ENCODE assay signal across 8 mouse cellular contexts in genomic region chr16:96199913-96200701, GRCm38 (mm10). TPM values are rescaled to one million over a fixed set of nuclear protein-coding genes. Genes with fewer than 3 reads are reported as not detected.
DNase-seq lines count a peak whose midpoint lies in the region; ATAC-seq and TF ChIP-seq lines count a peak whose summit lies in the region.

TSS of gene Sh3bgr (plus strand) at chr16:96200450.

- TF ChIP-seq EP300 in liver, postnatal 0 days (IDR thresholded peaks at IDR 0.05; ENCODE audit: low read depth), result no peak

- H3K4me3 ChIP-seq in cortical plate, adult 2 months (ENCODE audit: insufficient read depth, low read length), result peak within 1 kb of the TSS; percentile 11; the same call in 1 of the 2 replicates
- H3K4me3 ChIP-seq in intestine, postnatal 0 days (ENCODE audit: low read depth, low read length), result peak within 1 kb of the TSS; percentile 20
- H3K4me3 ChIP-seq in liver, postnatal 0 days (ENCODE audit: low read depth, low read length), result peak within 1 kb of the TSS; percentile 35
- peak within 1 kb of the TSS; percentile 22 for H3K4me3 ChIP-seq in olfactory bulb, adult 2 months (ENCODE audit: insufficient read depth, low read depth, low read length)

- H3K4me1 ChIP-seq in cortical plate, adult 2 months (ENCODE audit: control insufficient read depth, insufficient read depth, low read length), result no peaks in the 10 kb centered on the region
- H3K4me1 ChIP-seq in intestine, postnatal 0 days (replicated peaks; ENCODE audit: control insufficient read depth, insufficient read depth, low read length), result no peaks in the 10 kb centered on the region
- H3K4me1 ChIP-seq in liver, postnatal 0 days (ENCODE audit: insufficient read depth), result peaks cover 8% of the 10 kb centered on the region; the same call in 1 of the 2 replicates
- H3K4me1 ChIP-seq in olfactory bulb, adult 2 months (ENCODE audit: control insufficient read depth, insufficient read depth, low read length), result peaks cover 12% of the 10 kb centered on the region

- no peaks in the 10 kb centered on the region; the same call in 1 of the 2 replicates for H3K27me3 ChIP-seq in intestine, postnatal 0 days (replicated peaks; ENCODE audit: control insufficient read depth, insufficient read depth, low read length)
- no peaks in the 10 kb centered on the region for H3K27me3 ChIP-seq in liver, postnatal 0 days (ENCODE audit: insufficient read depth, low read length)

- ATAC-seq in granulocyte monocyte progenitor cell, adult 5-6 weeks (replicated peaks; ENCODE audit: poor library complexity, severe bottlenecking), result peak; percentile 70
- ATAC-seq in intestine, postnatal 0 days, result peak; percentile 81
- ATAC-seq in liver, postnatal 0 days, result peak; percentile 93

- TF ChIP-seq POLR2A in cortical plate, adult 2 months (IDR thresholded peaks at IDR 0.05; ENCODE audit: extremely low read depth, insufficient read depth, low read length), result no peak
- TF ChIP-seq POLR2A in olfactory bulb, adult 2 months (IDR thresholded peaks at IDR 0.05; ENCODE audit: insufficient read depth, low read depth, low read length), result no peak

- WGBS in intestine, postnatal 0 days, result 5% methylated on average over 20 of the region's 20 CpGs
- WGBS in liver, postnatal 0 days (ENCODE audit: insufficient replicate concordance), result 9% methylated on average over 20 of the region's 20 CpGs
- 16% methylated on average over 20 of the region's 20 CpGs for WGBS in olfactory bulb, adult 2 months

- peak within 1 kb of the TSS; percentile 66 for H3K4me2 ChIP-seq in intestine, postnatal 0 days (replicated peaks; ENCODE audit: low read depth)
- H3K4me2 ChIP-seq in liver, postnatal 0 days (ENCODE audit: low read depth, low read length), result peak within 1 kb of the TSS; percentile 64

- no peak within 1 kb of the TSS for H3K9ac ChIP-seq in intestine, postnatal 0 days (ENCODE audit: low read depth, low read length)
- 0 out of 2 replicates have a peak within 1 kb of the TSS, but pooled peaks have one; percentile 9 for H3K9ac ChIP-seq in liver, postnatal 0 days (replicated peaks)

- no peaks in the 10 kb centered on the region for H3K9me3 ChIP-seq in intestine, postnatal 0 days (ENCODE audit: control insufficient read depth)
- no peaks in the 10 kb centered on the region for H3K9me3 ChIP-seq in liver, postnatal 0 days (ENCODE audit: low read length)

- no peak for TF ChIP-seq CTCF in cortical plate, adult 2 months (IDR thresholded peaks at IDR 0.05; ENCODE audit: extremely low read depth, insufficient read depth, low read length)
- TF ChIP-seq CTCF in intestine, postnatal 0 days (IDR thresholded peaks at IDR 0.05; ENCODE audit: low read depth), result no peak
- no peak for TF ChIP-seq CTCF in liver, postnatal 0 days (IDR thresholded peaks at IDR 0.05; ENCODE audit: low read depth)
- no peak for TF ChIP-seq CTCF in olfactory bulb, adult 2 months (IDR thresholded peaks at IDR 0.05; ENCODE audit: insufficient read depth, low read depth, low read length)

- intact Hi-C loops in left cerebral cortex, postnatal 25 days (cut with DNase I), result no loop called here

- H3K36me3 ChIP-seq in intestine, postnatal 0 days (ENCODE audit: control insufficient read depth, insufficient read depth), result no peaks in the 10 kb centered on the region
- no peaks in the 10 kb centered on the region for H3K36me3 ChIP-seq in liver, postnatal 0 days (replicated peaks; ENCODE audit: insufficient read depth, low read length)

- DNase-seq in adrenal gland, postnatal 10 days, result peak; percentile 81
- peak; percentile 61 for DNase-seq in liver, postnatal 0 days
- no peak for DNase-seq in spleen, adult 12 weeks (ENCODE audit: low spot score)
- no peak for DNase-seq in left cerebral cortex, postnatal 25 days (ENCODE audit: low spot score in 2 of 2)

- no peak within 1 kb of the TSS for H3K27ac ChIP-seq in cortical plate, adult 2 months (ENCODE audit: insufficient read depth, low read length)
- H3K27ac ChIP-seq in intestine, postnatal 0 days (ENCODE audit: low read depth, low read length), result no peak within 1 kb of the TSS
- no peak within 1 kb of the TSS for H3K27ac ChIP-seq in liver, postnatal 0 days (ENCODE audit: low read depth)
- no peak within 1 kb of the TSS for H3K27ac ChIP-seq in olfactory bulb, adult 2 months (ENCODE audit: insufficient read depth, low read depth, low read length)

RNA-seq across cellular contexts. Expression of gene Sh3bgr, which starts in this region (rescaled TPM):
- 10 to 100 TPM; 15.6 to 43.9 TPM for total RNA-seq in adrenal gland, postnatal 10 days (2021)
- polyA plus RNA-seq in cortical plate, adult 2 months (2012; rRNA removed), result 2.5 and 5.2 TPM in 2 replicates
- total RNA-seq in granulocyte monocyte progenitor cell, adult 5-6 weeks (2014; fragmentation: Nextera tagmentation), result not detected in 2 replicates
- total RNA-seq in granulocyte monocyte progenitor cell, adult 5-6 weeks (2017), result not detected in 2 replicates
- polyA plus RNA-seq in intestine, postnatal 0 days (2015; fragmentation: Nextera tagmentation; extraction: Ambion mirVana), result 25.6 and 28.0 TPM in 2 replicates
- 1.9 TPM in 1 of 2 replicates, not detected in the other for polyA plus RNA-seq in liver, postnatal 0 days (2015; fragmentation: Nextera tagmentation; extraction: Ambion mirVana)
- not detected in 2 replicates for polyA plus RNA-seq in olfactory bulb, adult 2 months (2012; ENCODE audit: insufficient read depth, insufficient read length, low replicate concordance, missing spikeins)
- under 1 TPM; 0.85 to 0.96 TPM for total RNA-seq in left cerebral cortex, postnatal 25 days (2021)

Comparison
In these comparisons a context has a peak if more than half of its experiments do, and no peak if none do; other contexts are left out.
1. RNA of gene Sh3bgr (total RNA-seq): 15.6 to 43.9 TPM in adrenal gland, postnatal 10 days; 0.85 to 0.96 TPM in left cerebral cortex, postnatal 25 days and not detected in granulocyte monocyte progenitor cell, adult 5-6 weeks; every median in the first group is over 4 times any median in the second.
2. Peak in ATAC-seq in granulocyte monocyte progenitor cell, adult 5-6 weeks; RNA of the gene not detected or under 1 TPM.
3. DNase-seq: peak in adrenal gland, postnatal 10 days (single experiment) and liver, postnatal 0 days (single experiment); none in spleen, adult 12 weeks (single experiment) and left cerebral cortex, postnatal 25 days (0 of 2).
4. Peak in every context shown above with its lines, with median percentiles within 50 percentile points of each other: H3K4me3 ChIP-seq and ATAC-seq.